Mouse (Mus musculus) liver, embryonic 11.5 days (tissue): Measurements from ENCODE around the gene Pitx2. TPM values are rescaled to one million over a fixed set of nuclear protein-coding genes. Genes with fewer than 3 reads are reported as not detected.

Experiments
- ATAC-seq: fragments of 200-750 bp; cut with Nextera tagmentation; replicated peaks from 2 replicates; pipeline ENCODE4 v1.8.0; 2017; ENCODE audit warnings: moderate number of reproducible peaks, mild to moderate bottlenecking, moderate TSS enrichment, moderate library complexity; ENCODE audit not compliant: low FRiP score
- DNase-seq: peaks from one replicate; pipeline ENCODE4 v3.0.0-alpha.2; 2017; ENCODE audit warnings: low spot score
- H3K27ac ChIP-seq: fragments of 300-500 bp; sonication (generic); 2 replicates; pipeline ENCODE4 v1.5.1; 2014; ENCODE audit warnings: mild to moderate bottlenecking, low read depth, low read length, control low read depth
- H3K27me3 ChIP-seq: fragments of 300-500 bp; sonication (generic); replicated peaks from 2 replicates; pipeline ENCODE4 v1.6.1; 2014; ENCODE audit warnings: low read length, mixed read lengths; ENCODE audit not compliant: control insufficient read depth, insufficient read depth
- H3K36me3 ChIP-seq: fragments of 300-500 bp; sonication (generic); 2 replicates; pipeline ENCODE4 v1.6.1; 2014; ENCODE audit warnings: mild to moderate bottlenecking, low read length, moderate library complexity, mixed read lengths; ENCODE audit not compliant: control insufficient read depth, insufficient read depth
- H3K4me1 ChIP-seq: fragments of 300-500 bp; sonication (generic); replicated peaks from 2 replicates; pipeline ENCODE4 v1.6.1; 2014; ENCODE audit warnings: low read length, mixed read lengths; ENCODE audit not compliant: control insufficient read depth, insufficient read depth
- H3K4me2 ChIP-seq: fragments of 300-500 bp; sonication (generic); 2 replicates; pipeline ENCODE4 v1.6.1; 2014; ENCODE audit warnings: mild to moderate bottlenecking, control low read depth, moderate library complexity
- H3K4me3 ChIP-seq: fragments of 300-500 bp; sonication (generic); 2 replicates; pipeline ENCODE4 v1.5.1; 2014; ENCODE audit warnings: low read depth, low read length, control low read depth
- H3K9ac ChIP-seq: fragments of 300-500 bp; sonication (generic); 2 replicates; pipeline ENCODE4 v1.6.1; 2014; ENCODE audit warnings: low read depth, low read length, control low read depth
- H3K9me3 ChIP-seq: fragments of 300-500 bp; sonication (generic); 2 replicates; pipeline ENCODE4 v1.6.1; 2016; ENCODE audit warnings: low read length, inconsistent platforms, mixed read lengths; ENCODE audit not compliant: control insufficient read depth
- WGBS: fragments of 180-500 bp; shearing (Covaris S2); extraction: QIAGEN DNeasy Blood & Tissue Kit; methylation state at CpG from one replicate; pipeline ENCODE4 v1.1.7; 2014; 5-methylcytosine and 5-hydroxymethylcytosine counted together
- polyA plus RNA-seq: library from polyadenylated mRNA; unstranded; fragments of >200 nt; fragmentation: Nextera tagmentation; extraction: Ambion mirVana; gene quantifications from 2 replicates; pipeline ENCODE4 v1.2.1, GENCODE M21; 2014

Gene Pitx2
- polyA plus RNA-seq, 1 experiment from 2014 or later = 23.1 TPM

DNA sequence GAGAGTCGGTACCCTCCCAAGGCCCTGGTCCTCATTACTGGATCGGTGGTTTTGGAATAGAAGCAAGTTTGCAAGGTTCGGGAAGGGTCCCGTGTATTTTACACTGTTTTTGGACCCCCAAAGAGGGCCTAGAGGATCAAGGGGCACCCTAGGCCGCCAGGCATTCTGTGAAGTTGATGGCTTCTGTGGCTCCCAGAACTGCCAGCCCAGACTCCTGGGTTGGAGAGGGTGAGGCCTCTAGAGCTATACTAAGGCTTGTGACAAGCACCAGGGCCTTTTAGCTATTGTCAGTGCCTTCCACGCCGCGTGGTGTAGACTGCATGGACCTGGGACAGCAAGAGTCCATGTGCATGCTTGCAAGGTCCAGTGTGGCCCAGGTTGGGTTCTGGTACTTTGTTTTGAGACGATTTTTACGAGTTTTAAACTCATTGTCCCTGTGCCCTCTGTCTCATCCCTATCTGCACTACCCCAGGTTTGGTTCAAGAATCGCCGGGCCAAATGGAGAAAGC lies 18.2 kb downstream of the Pitx2 start:
- Histone ChIP-seq H3K4me2 (peak overlapping the region; percentile 44), H3K36me3 (no peaks in the 10 kb centered on the region), H3K27ac (no peak overlapping the region), H3K27me3 (peaks cover 97% of the 10 kb centered on the region), H3K4me1 (no peaks in the 10 kb centered on the region), H3K4me3 (peak overlapping the region; percentile 26; the same call in 1 of the 2 replicates), H3K9ac (peak overlapping the region; percentile 20; the same call in 1 of the 2 replicates), H3K9me3 (no peaks in the 10 kb centered on the region)
- no peak for DNase-seq
- WGBS = 5% methylated on average over 12 of the region's 12 CpGs
- no peak for ATAC-seq

GRCm38 (mm10) chr3:129218371-129218921 lies 18.8 kb downstream of the Pitx2 start:
- peaks cover 97% of the 10 kb centered on the region for H3K27me3 ChIP-seq
- ATAC-seq = no peak
- peak overlapping the region; percentile 26; the same call in 1 of the 2 replicates for H3K4me3 ChIP-seq
- peak overlapping the region; percentile 25 for H3K9ac ChIP-seq
- no peak overlapping the region for H3K27ac ChIP-seq
- peak overlapping the region; percentile 44 for H3K4me2 ChIP-seq
- WGBS = 2% methylated on average over 41 of the region's 41 CpGs
- no peaks in the 10 kb centered on the region for H3K36me3 ChIP-seq
- no peak for DNase-seq
- no peaks in the 10 kb centered on the region for H3K4me1 ChIP-seq
- no peaks in the 10 kb centered on the region for H3K9me3 ChIP-seq

DNA sequence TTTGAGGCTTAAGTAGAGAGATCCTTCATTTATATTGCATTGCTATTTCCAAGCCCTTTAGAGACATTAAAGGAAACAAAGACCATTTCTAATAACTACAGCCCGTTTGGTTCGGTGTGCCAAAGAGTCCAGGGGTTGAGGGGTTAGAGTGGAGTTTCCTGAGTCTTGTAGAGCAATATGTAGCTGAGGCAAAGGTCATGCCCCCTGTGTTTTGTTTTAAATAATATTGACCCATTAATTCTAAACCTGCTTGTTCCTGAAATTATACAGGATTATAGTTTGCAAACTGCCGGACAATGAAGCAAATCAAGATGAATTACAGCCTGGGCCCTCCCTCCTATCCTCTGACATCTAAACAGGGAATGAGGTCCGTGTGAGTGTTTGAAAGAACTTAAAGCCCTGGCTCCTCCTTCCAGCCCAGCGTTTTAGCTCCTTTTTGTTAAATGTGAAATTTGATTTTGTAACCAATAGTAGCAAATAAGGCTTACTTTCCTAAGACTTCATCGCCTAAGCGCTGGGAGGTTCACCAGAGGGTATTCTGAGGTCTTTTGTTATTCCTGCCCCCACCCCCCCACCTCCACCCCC lies 20.5 kb downstream of the Pitx2 start:
- WGBS = 5% methylated on average over 7 of the region's 7 CpGs
- Histone ChIP-seq H3K9me3 (no peaks in the 10 kb centered on the region), H3K4me3 (no peak overlapping the region), H3K27me3 (peaks cover 97% of the 10 kb centered on the region), H3K27ac (no peak overlapping the region), H3K4me2 (no peak overlapping the region; the same call in 1 of the 2 replicates), H3K4me1 (no peaks in the 10 kb centered on the region; the same call in 1 of the 2 replicates), H3K36me3 (no peaks in the 10 kb centered on the region), H3K9ac (no peak overlapping the region)
- no peak for DNase-seq
- ATAC-seq = no peak

DNA sequence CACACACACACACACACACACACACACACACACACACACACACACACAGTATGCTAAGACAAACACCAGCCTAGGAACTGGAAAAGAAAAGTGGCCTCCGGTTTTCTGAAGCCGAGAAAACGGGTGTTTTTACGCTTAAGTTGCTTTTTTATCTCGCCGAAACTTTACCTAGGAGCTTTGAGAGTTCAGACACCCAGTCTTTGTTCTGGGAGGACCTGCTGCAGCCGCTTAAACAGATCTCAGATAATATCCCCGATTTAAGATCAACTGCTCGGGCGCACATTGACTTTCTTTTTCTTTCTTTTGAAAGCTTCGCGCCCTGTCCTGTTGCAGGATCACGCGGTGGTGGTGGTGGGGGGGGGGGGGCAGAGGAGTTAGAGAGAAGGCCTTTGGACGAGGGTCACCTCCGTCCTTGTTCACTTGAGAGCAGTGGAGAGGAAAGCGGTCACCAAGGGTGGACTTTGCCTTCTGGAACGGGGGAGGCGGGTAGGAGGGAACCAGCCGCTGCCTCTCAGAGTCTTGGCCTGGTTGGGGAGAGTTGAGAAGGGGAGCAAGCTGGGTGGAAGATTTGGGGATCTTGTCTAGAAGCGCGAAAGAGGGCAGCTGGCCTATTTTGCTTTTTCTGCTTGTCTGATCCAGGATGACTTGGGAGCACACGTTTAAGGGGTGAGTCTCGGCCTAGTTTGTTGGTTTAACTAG lies 21.2 kb downstream of the Pitx2 start:
- no peak overlapping the region for H3K4me3 ChIP-seq
- 5% methylated on average over 24 of the region's 24 CpGs for WGBS
- no peak overlapping the region for H3K27ac ChIP-seq
- peaks cover 97% of the 10 kb centered on the region for H3K27me3 ChIP-seq
- H3K4me2 ChIP-seq = peak overlapping the region; percentile 21; the same call in 1 of the 2 replicates
- H3K4me1 ChIP-seq = no peaks in the 10 kb centered on the region; the same call in 1 of the 2 replicates
- ATAC-seq (no peak), DNase-seq (no peak)
- H3K9me3 ChIP-seq = no peaks in the 10 kb centered on the region
- H3K9ac ChIP-seq = no peak overlapping the region
- no peaks in the 10 kb centered on the region for H3K36me3 ChIP-seq

- 6% methylated on average over 27 of the region's 27 CpGs for WGBS
- no peaks in the 10 kb centered on the region; the same call in 1 of the 2 replicates for H3K4me1 ChIP-seq
- H3K4me2 ChIP-seq = no peak overlapping the region
- ATAC-seq (no peak), DNase-seq (no peak)
- peaks cover 97% of the 10 kb centered on the region for H3K27me3 ChIP-seq
- no peak overlapping the region for H3K27ac ChIP-seq
- H3K4me3 ChIP-seq = no peak overlapping the region
- H3K36me3 ChIP-seq = no peaks in the 10 kb centered on the region
- no peaks in the 10 kb centered on the region for H3K9me3 ChIP-seq
- no peak overlapping the region for H3K9ac ChIP-seq
Observed at GRCm38 (mm10) chr3:129221380-129222260, 21.9 kb downstream of the Pitx2 start.

- no peak overlapping the region for H3K4me2 ChIP-seq
- H3K9me3 ChIP-seq = no peaks in the 10 kb centered on the region
- H3K4me3 ChIP-seq = no peak overlapping the region
- no peak overlapping the region for H3K9ac ChIP-seq
- DNase-seq = no peak
- ATAC-seq = no peak
- H3K27me3 ChIP-seq = peaks cover 97% of the 10 kb centered on the region
- H3K36me3 ChIP-seq = no peaks in the 10 kb centered on the region
- 3% methylated on average over 21 of the region's 21 CpGs for WGBS
- no peak overlapping the region for H3K27ac ChIP-seq
- H3K4me1 ChIP-seq = no peaks in the 10 kb centered on the region; the same call in 1 of the 2 replicates
Observed at GRCm38 (mm10) chr3:129222448-129223290, 23.0 kb downstream of the Pitx2 start.

DNA sequence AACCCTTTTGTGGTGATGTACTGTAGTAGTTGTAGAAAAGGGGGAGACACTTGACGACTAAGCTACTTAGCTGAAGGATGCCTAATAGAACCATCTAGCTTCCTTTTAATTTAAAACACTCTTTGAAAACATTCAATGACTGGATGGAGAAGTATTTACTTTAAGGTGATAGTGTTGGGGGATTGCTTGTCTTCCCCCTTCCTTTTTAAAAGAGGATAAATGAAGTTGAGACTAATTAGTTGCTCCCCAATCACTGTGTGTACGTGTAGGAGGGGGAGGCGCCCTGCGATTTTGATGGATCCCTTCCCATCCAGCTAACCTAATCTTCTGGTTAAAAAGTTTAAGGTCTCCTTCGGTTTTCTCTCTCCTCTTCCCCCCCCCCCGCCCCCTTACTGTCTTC lies 23.7 kb downstream of the Pitx2 start:
- Histone ChIP-seq H3K36me3 (no peaks in the 10 kb centered on the region), H3K27me3 (peaks cover 96% of the 10 kb centered on the region), H3K9me3 (no peaks in the 10 kb centered on the region), H3K9ac (no peak overlapping the region), H3K4me2 (no peak overlapping the region), H3K4me1 (no peaks in the 10 kb centered on the region; the same call in 1 of the 2 replicates), H3K4me3 (no peak overlapping the region), H3K27ac (no peak overlapping the region)
- 3% methylated on average over 6 of the region's 6 CpGs for WGBS
- ATAC-seq (no peak), DNase-seq (no peak)
